ENCODE assay signal across 18 mouse cellular contexts in the genomic region with DNA sequence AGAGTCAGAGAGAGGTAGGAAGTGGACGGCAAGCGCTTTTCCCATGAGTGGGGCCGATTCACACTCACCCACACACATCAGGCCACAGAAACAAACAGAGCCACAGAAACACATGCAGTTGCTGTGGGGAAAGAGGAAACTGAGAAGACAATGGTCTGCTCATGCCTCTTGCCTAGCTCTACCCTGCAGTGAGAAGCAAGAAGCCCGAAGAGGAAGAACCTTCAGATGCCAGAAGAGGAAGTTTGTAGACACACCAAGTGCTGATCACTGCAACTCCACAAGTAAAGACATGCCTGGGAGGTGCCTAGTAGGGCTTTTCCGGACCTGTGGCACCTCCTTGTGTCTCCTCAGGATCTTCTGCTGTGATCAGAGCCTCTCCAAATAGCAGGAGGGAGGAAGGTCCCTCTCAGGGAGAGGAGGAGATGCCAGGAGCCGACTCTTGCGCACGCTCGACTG. TPM values are rescaled to one million over a fixed set of nuclear protein-coding genes. Genes with fewer than 3 reads are reported as not detected.
A peak's percentile ranks its signal among the peaks of the same experiment; 100 is the strongest.
DNase-seq lines count a peak whose midpoint lies in the region; ATAC-seq and TF ChIP-seq lines count a peak whose summit lies in the region.
"Had no signal": no experiment of that assay in that cellular context is flagged by ENCODE, and none has a peak within 500 bp of the region (broad histone marks: within the 10 kb centered on the region; RNA-seq: fewer than 3 reads in every experiment).

TSS of gene Cd300c (minus strand) at position 406 of the 456 bp plus-strand sequence.

- no peak for TF ChIP-seq EP300 in lung, postnatal 0 days (IDR thresholded peaks at IDR 0.05)

- no peak within 1 kb of the TSS for H3K9ac ChIP-seq in lung, postnatal 0 days (replicated peaks; ENCODE audit: low read depth)
- H3K9ac ChIP-seq: embryonic facial prominence, embryonic 13.5 days; forebrain, embryonic 13.5 days had no signal

- 81% methylated on average over 9 of the region's 9 CpGs for WGBS in lung, postnatal 0 days

- ATAC-seq in lung, postnatal 0 days: no peak
- ATAC-seq: CD4-positive, CD25-positive, alpha-beta regulatory T cell, adult 4 months; forebrain, embryonic 13.5 days had no signal

- no peaks in the 10 kb centered on the region for H3K9me3 ChIP-seq in lung, postnatal 0 days (ENCODE audit: low read length)

- TF ChIP-seq CTCF in lung, postnatal 0 days (IDR thresholded peaks at IDR 0.05): no peak

- H3K27ac ChIP-seq in lung, postnatal 0 days (ENCODE audit: low read length): no peak within 1 kb of the TSS
- H3K27ac ChIP-seq: embryonic facial prominence, embryonic 13.5 days; forebrain, embryonic 13.5 days; stomach, postnatal 0 days had no signal

- no peak within 1 kb of the TSS for H3K4me3 ChIP-seq in lung, postnatal 0 days (ENCODE audit: low read depth, low read length)
- H3K4me3 ChIP-seq: embryonic facial prominence, embryonic 13.5 days; forebrain, embryonic 13.5 days; myocyte had no signal

- no peaks in the 10 kb centered on the region for H3K36me3 ChIP-seq in lung, postnatal 0 days (ENCODE audit: insufficient read depth, low read length)
- H3K36me3 ChIP-seq: embryonic facial prominence, embryonic 13.5 days had no signal

- H3K27me3 ChIP-seq in lung, postnatal 0 days (replicated peaks; ENCODE audit: insufficient read depth, low read length): no peaks in the 10 kb centered on the region
- H3K27me3 ChIP-seq: embryonic facial prominence, embryonic 13.5 days; forebrain, embryonic 13.5 days had no signal

- H3K4me1 ChIP-seq in lung, postnatal 0 days (ENCODE audit: insufficient read depth, low read depth, low read length): no peaks in the 10 kb centered on the region
- H3K4me1 ChIP-seq: embryonic facial prominence, embryonic 13.5 days; forebrain, embryonic 13.5 days had no signal

- H3K4me2 ChIP-seq in lung, postnatal 0 days (replicated peaks; ENCODE audit: low read depth, low read length): no peak within 1 kb of the TSS
- H3K4me2 ChIP-seq: embryonic facial prominence, embryonic 13.5 days; forebrain, embryonic 13.5 days had no signal

- peak; percentile 1 for DNase-seq in kidney, adult 9 months
- DNase-seq in kidney, adult 8-10 months: no peak
- peak; percentile 23 to 33 for DNase-seq in right cerebral cortex, postnatal 10 days (ENCODE audit: low spot score in 2 of 2)
- DNase-seq in right cerebral cortex, postnatal 36 days (ENCODE audit: low spot score in 2 of 2): no peak
- DNase-seq in lung, postnatal 0 days (ENCODE audit: low spot score): peak; percentile 43
- DNase-seq in skeletal muscle tissue, adult 2 months (ENCODE audit: low read depth, low spot score): peak; percentile 25
- no peak for DNase-seq in cerebellum, postnatal 25 days
- DNase-seq in B cell, adult 2 months: no peak
- DNase-seq: cerebellum, postnatal 14 days; gastrocnemius, postnatal 10 days; heart, postnatal 14 days; right cerebral cortex, postnatal 4 days had no signal

RNA-seq across cellular contexts. Expression of gene Cd300c, which starts in this region (rescaled TPM):
- polyA plus RNA-seq in lung, postnatal 0 days (2015; fragmentation: Nextera tagmentation; extraction: Ambion mirVana): 0.19 and 0.31 TPM in 2 replicates
- polyA plus RNA-seq: CD4-positive, CD25-positive, alpha-beta regulatory T cell, adult 4 months; embryonic facial prominence, embryonic 13.5 days; forebrain, embryonic 13.5 days; intestine, embryonic 14.5 days; myocyte; stomach, postnatal 0 days had no signal

Comparison
In these comparisons a context has a peak if more than half of its experiments do, and no peak if none do; other contexts are left out.
1. DNase-seq: peak in kidney, adult 9 months (single experiment), right cerebral cortex, postnatal 10 days (2 of 2) and skeletal muscle tissue, adult 2 months (single experiment); none in kidney, adult 8-10 months (0 of 2), right cerebral cortex, postnatal 36 days (0 of 2), cerebellum, postnatal 25 days (0 of 2) and B cell, adult 2 months (0 of 2).
2. Peak in DNase-seq in lung, postnatal 0 days; RNA of the gene not detected or under 1 TPM.